Mouse (Mus musculus) left cerebral cortex, postnatal 10 days (tissue): ENCODE results near the gene Gm44805. TPM values are rescaled to one million over a fixed set of nuclear protein-coding genes. Genes with fewer than 3 reads are reported as not detected.

Source experiments
- DNase-seq, 2 experiments: peaks; one replicate each; pipeline ENCODE4 v3.0.0; 2021 to 2022; ENCODE audit warnings: low spot score in 2 of 2, mixed read lengths in 1 of 2; ENCODE audit errors: extremely low spot score in 1 of 2
- intact Hi-C: fragments of 180-260 bp; cut with DNase I; formaldehyde crosslinking; loops from one replicate; pipeline ENCODE4 v1.15.1; 2025
- total RNA-seq, 2 experiments: library from RNA; stranded (reverse); gene quantifications; 2 replicates each; pipeline ENCODE4 v1.2.3; 2021

Gene Gm44805
- total RNA-seq, 2 experiments from 2014 or later = not detected

GRCm38 (mm10) chr7:19651063-19651786 lies 30.0 kb downstream of the Gm44805 start:
- intact Hi-C loops = loop anchor here (5.0 kb wide), 1 partner anchor 219 kb away; no protein-coding TSS in a partner anchor

GRCm38 (mm10) chr7:19641223-19641622 lies 40.0 kb downstream of the Gm44805 start:
- intact Hi-C loops = no loop called here
- DNase-seq = no peak

More at GRCm38 (mm10) chr7:19651063-19651786, 30.0 kb downstream of the Gm44805 start:
- DNase-seq = no peak

DNA sequence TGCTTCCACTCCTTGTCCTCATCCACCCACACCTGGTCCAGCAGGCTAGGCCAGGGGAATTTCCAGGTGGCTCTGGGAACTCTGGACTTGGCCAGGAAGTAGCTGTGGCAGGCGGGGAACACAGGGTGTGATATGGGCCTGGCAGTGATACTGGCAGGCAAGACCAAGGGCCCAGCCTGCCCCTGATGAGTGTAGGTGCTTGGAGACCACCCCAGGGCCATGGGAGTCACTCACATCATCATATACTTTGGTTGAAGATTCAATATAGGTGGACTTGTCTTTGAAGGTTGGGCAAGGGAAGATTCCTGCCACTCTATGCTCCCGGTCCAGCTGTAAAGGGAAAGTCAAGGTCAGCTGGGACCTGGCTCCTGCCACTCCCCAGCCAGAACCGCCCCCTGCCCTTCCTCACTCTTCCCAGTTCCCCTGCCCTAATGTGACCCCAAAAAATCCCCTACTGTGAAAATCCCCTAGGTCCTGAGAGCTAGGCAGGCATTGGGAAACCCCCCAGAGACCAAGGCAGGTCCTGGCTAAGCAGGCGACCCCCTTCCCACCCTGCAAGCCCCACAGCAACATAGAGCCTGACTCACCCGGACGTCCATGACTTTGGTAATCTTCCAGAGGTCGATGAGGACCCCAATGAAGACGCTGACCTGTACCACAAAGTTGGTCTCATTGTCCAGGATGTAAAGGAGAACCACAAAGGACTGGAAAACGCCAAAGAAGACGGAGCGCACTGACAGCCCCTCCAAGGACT lies 46.0 kb downstream of the Gm44805 start:
- intact Hi-C loops = no loop called here
- peak in 1 of 2 experiments; percentile 24 for DNase-seq

DNA sequence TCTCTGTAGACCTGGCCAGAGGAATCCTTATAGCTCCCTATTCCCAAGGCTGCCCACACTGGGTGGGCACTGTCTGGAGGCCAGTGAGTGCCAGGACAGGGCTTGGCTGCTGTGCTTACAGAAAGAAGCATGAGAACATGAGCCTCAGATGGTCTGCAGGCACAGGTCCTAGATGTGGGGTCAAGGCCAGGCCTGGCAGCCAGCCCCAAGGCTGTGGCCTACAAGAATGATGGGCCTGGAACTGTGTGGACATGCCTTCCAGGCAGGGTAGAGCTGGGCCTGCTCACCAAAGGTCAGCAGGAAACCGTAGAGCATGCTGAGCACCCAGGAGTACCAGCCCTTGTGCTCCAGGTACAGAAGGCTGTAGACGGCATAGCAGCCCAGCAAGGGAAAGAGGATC lies 46.6 kb downstream of the Gm44805 start:
- intact Hi-C loops = no loop called here

DNA sequence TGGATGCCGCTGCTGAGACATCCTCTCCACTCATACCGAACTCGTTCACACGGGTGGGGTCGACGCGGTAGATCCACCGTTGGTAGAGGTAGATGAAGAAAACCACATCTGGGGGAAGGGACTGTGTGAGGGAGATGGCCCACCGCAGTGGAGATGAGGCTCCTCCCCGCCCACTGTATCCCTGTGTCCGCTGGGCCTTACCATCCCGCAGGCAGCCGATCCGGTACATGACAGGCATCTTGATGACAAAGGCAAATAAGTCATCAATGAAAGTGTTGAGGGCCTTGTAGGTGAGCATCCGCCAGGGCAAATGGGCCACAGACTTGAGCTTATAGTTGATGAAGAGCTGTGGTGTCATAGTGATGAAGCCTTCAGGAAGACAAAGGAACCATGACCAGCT lies 47.4 kb downstream of the Gm44805 start:
- intact Hi-C loops = no loop called here
- DNase-seq = peak in 1 of 2 experiments; percentile 19

More for the DNA sequence above, 46.6 kb downstream of the Gm44805 start:
- peak in 1 of 2 experiments; percentile 20 for DNase-seq

DNA sequence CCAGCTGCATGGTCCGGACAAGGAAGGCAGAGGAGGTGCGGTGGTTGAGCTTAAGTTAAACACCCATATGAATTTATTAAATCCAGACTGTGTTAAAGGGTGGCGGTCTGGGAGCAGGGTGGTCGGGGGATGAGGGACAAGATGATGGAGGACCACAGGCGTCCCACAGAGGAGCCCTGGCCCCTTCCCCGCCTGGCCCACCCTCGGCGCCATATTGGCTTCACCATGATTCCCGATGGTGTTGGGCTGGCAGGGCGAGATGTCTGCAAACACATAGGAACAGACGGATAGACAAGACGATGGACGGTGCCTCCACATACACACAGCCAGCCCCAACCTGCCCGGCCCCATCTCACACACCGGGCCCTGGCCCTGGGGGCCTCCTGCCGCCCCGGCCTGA lies 48.0 kb downstream of the Gm44805 start:
- DNase-seq = peak in 1 of 2 experiments; percentile 26
- intact Hi-C loops = no loop called here

DNA sequence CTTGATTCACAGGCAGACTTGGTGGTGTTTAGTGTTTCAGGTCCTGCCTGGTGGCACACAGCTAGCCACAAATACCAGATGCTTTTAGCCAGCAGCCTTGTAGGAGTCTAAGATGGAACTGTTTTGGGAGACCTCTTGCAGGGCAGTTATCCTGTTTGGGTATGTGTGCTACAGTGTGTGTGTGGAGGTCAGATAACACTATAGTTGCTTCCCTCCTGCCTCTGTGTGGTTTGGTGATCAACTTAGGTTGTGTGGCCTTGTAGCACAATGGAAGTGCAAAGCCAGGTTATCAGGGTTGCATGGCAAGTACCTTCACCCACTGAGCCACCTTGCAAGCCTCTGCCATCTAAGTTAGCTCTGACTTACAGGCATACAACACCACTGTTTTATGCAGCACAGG lies 48.5 kb downstream of the Gm44805 start:
- no peak for DNase-seq
- intact Hi-C loops = no loop called here

- intact Hi-C loops = no loop called here
- DNase-seq = peak in 1 of 2 experiments; percentile 18
These were observed 48.9 kb downstream of the Gm44805 start for GRCm38 (mm10) chr7:19632275-19632674.

DNA sequence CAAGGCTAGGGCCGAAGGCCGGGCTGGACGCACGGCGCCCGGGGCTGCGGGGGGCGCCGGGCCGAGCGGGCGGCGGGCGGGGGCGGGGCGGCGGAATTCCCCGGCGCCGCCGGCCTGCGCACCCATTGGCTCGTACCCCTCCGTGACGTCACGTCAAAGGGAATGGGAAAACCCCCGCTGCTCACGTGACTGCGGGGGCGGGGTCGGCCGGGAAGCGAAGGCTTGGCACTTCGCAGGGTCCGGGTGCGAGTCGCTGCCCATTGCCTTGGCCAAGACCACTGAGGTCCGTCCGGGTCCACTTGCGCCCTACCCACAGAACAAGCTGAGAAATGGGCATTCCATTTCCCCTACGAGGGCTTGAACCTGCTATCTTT lies 51.9 kb downstream of the Gm44805 start, which contains the start of gene Relb:
Gene Relb, minus strand, starts transcription at position 78 of the 374 bp plus-strand sequence.
- peak; percentile 85 to 97 for DNase-seq
- intact Hi-C loops = no loop called here

- intact Hi-C loops = no loop called here
- peak; percentile 86 to 97 for DNase-seq
These were observed 52.5 kb downstream of the Gm44805 start for GRCm38 (mm10) chr7:19628536-19629360.

GRCm38 (mm10) chr7:19628192-19628535 lies 53.1 kb downstream of the Gm44805 start:
- DNase-seq = no peak

GRCm38 (mm10) chr7:19627721-19628120 lies 53.5 kb downstream of the Gm44805 start:
- peak in 1 of 2 experiments; percentile 18 for DNase-seq

More at GRCm38 (mm10) chr7:19628192-19628535, 53.1 kb downstream of the Gm44805 start:
- intact Hi-C loops = no loop called here

DNA sequence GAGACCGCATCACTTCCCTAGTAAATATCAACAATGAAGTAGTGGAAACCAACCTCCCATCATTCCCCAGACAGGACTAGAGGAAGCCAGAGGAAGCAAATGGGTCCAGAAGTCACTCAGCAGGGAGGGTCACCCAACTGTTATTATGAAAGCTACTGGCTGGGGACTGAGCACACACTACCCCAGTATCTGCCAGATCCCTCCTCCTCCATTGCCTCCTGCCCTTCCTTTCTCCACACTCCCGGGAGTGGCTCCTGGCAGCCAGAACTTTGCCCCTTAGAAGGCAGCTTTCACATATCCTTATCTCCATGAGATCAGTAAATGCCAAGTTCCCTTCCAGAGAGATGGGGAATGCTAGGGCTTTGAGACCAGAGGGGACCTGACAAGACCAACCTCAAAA lies 57.8 kb downstream of the Gm44805 start:
- intact Hi-C loops = no loop called here
- DNase-seq = no peak

More at GRCm38 (mm10) chr7:19627721-19628120, 53.5 kb downstream of the Gm44805 start:
- intact Hi-C loops = no loop called here

DNA sequence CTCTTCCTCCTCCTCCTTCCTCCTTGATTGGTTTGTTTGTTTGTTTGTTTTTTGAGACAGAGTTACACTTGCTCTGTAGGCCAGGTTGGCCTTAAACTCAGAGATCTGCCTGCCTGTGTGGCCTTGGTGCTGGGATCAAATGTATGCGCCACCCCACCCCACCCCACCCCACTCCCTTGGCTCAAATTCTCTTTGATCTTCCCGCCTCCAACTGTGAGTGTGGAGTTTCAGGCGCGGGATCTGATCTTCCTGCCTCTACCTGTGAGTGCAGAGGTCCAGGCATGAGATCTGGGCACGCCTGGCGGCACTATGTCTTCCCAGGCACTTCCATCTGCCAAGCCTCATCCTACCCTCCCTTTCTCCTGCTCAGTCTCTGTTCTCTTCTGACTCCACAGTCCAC lies 59.0 kb downstream of the Gm44805 start:
- DNase-seq = no peak
- intact Hi-C loops = no loop called here

Other genes with a start within 250 kb of the Gm44805 start
- 100 to 1,000 TPM; 110 to 115 TPM for gene Mark4, start 222.6 kb downstream of the Gm44805 start, total RNA-seq
- 1 to 10 TPM in 1 of 2 experiments, under 1 TPM in 1; 0.69 to 1.4 TPM for gene Exoc3l2, start 218.1 kb downstream of the Gm44805 start, total RNA-seq
- 1 to 10 TPM; 7.6 to 7.8 TPM for gene Bloc1s3, start 173.1 kb downstream of the Gm44805 start, total RNA-seq
- 10 to 100 TPM; 18.4 to 24.1 TPM for gene Trappc6a, start 173.0 kb downstream of the Gm44805 start, total RNA-seq
- under 1 TPM; 0.49 to 0.94 TPM for gene Nkpd1, start 163.6 kb downstream of the Gm44805 start, total RNA-seq
- gene Ppp1r37, start 118.3 kb downstream of the Gm44805 start, total RNA-seq = 10 to 100 TPM; 78.7 to 79.3 TPM
- gene Zfp296, start 104.1 kb downstream of the Gm44805 start, total RNA-seq = under 1 TPM; 0.36 to 0.45 TPM
- 10 to 100 TPM; 51.7 to 55.2 TPM for gene Gemin7, start 103.8 kb downstream of the Gm44805 start, total RNA-seq
- 10 to 100 TPM; 78.0 to 81.5 TPM for gene Clasrp, start 76.9 kb downstream of the Gm44805 start, total RNA-seq
- gene Relb, start 52.0 kb downstream of the Gm44805 start, total RNA-seq = 1 to 10 TPM; 5.9 to 6.5 TPM
- gene Clptm1, start 16.4 kb downstream of the Gm44805 start, total RNA-seq = 100 to 1,000 TPM; 144 to 147 TPM
- not detected for gene Apoc2, start 3.5 kb downstream of the Gm44805 start, total RNA-seq
- not detected for gene Apoc4, start 56 bp upstream of the Gm44805 start, total RNA-seq
- 1 to 10 TPM; 3.1 to 3.3 TPM for gene Apoc1, start 11.2 kb upstream of the Gm44805 start, total RNA-seq
- 1,000 to 10,000 TPM; 1,326 to 1,376 TPM for gene Apoe, start 17.8 kb upstream of the Gm44805 start, total RNA-seq
- gene Tomm40, start 34.0 kb upstream of the Gm44805 start, total RNA-seq = 100 to 1,000 TPM; 114 to 118 TPM
- gene Nectin2, start 69.1 kb upstream of the Gm44805 start, total RNA-seq = 10 to 100 TPM; 18.9 to 22.0 TPM
- 10 to 100 TPM; 10.3 to 10.9 TPM for gene Bcam, start 89.6 kb upstream of the Gm44805 start, total RNA-seq
- gene Cblc, start 115.4 kb upstream of the Gm44805 start, total RNA-seq = not detected
- 1 to 10 TPM in 1 of 2 experiments, not detected in 1; 1.0 TPM for gene Bcl3, start 141.3 kb upstream of the Gm44805 start, total RNA-seq
- gene Gm19345, start 170.6 kb upstream of the Gm44805 start, total RNA-seq = 1 to 10 TPM; 6.3 to 6.7 TPM
- not detected for gene Ceacam16, start 179.9 kb upstream of the Gm44805 start, total RNA-seq
- gene Ceacam19, start 206.5 kb upstream of the Gm44805 start, total RNA-seq = not detected
- 10 to 100 TPM in 1 of 2 experiments, 1 to 10 TPM in 1; 9.8 to 14.1 TPM for gene Pvr, start 239.7 kb upstream of the Gm44805 start, total RNA-seq